Mouse (Mus musculus): Measurements from ENCODE around the gene Plagl2. TPM values are rescaled to one million over a fixed set of nuclear protein-coding genes. Genes with fewer than 3 reads are reported as not detected.
A peak's percentile ranks its signal among the peaks of the same experiment; 100 is the strongest.
"Not testable (repeated sequence)": the region's sequence is repeated elsewhere in the genome, so short reads cannot be mapped to it uniquely, and the experiment has no call there.

The Plagl2 gene
- 26.9 and 27.4 TPM in 2 replicates for polyA plus RNA-seq (2014; fragmentation: Nextera tagmentation; extraction: Ambion mirVana)

DNA sequence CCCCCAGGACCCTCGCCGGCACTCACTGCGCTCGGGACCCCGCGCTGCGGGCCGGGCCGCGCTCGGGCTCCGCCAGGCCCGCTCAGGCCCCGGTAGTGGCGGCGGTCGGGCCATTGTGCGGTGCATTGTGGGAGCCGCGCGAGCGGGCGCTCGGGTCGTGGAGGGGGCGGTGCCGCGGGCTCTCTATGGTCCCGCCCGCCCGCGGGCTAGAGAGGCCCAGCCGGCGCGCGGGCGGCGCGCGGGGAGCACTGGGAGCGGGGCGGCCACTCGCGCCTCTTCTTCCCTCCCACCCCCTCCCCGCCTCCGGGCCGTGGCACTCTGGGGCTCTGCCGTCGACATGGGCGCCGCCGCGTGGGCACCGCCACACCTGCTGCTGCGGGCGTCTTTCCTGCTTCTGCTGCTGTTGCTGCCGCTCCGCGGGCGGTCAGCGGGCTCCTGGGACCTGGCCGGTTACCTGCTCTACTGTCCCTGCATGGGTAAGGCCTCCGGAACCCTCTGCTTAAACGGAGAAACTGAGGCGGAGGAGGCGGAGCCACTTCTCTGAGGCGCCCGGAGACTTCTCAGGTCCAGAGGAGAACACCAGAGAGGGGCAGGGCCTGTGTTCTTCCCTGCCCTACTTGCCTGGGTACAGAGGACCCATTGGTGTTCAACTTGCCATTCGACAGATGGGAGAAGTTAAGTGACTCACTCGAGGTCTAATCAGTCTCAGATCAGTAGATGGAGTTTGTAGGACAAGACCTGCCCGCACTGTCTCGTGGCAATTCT is at the start of gene Plagl2, which contains the start of gene Pofut1:
TSS of gene Plagl2 (minus strand) at position 177 of the 765 bp plus-strand sequence.
TSS of gene Pofut1 (plus strand) at position 284 of the 765 bp plus-strand sequence.
- peak; percentile 94 for DNase-seq (ENCODE audit: low spot score)
- H3K4me3 ChIP-seq (ENCODE audit: low read depth, low read length): peak within 1 kb of the TSS; percentile 97
- under 1% methylated on average over 60 of the region's 72 CpGs for whole genome bisulfite sequencing
- no peaks in the 10 kb centered on the region for H3K9me3 ChIP-seq (replicated peaks; ENCODE audit: control insufficient read depth, low read length)
- H3K4me2 ChIP-seq (ENCODE audit: low read depth, low read length): peak within 1 kb of the TSS; percentile 87
- H3K27me3 ChIP-seq (ENCODE audit: control insufficient read depth, insufficient read depth, low read length): no peaks in the 10 kb centered on the region
- peak; percentile 95 for ATAC-seq (replicated peaks; ENCODE audit: insufficient number of reproducible peaks, low FRiP score, low TSS enrichment, low read depth)
- peak within 1 kb of the TSS; percentile 86 for H3K27ac ChIP-seq (replicated peaks; ENCODE audit: low read depth, low read length)
- no peaks in the 10 kb centered on the region for H3K36me3 ChIP-seq (replicated peaks; ENCODE audit: control insufficient read depth, insufficient read depth, low read depth, low read length)
- H3K9ac ChIP-seq (replicated peaks; ENCODE audit: low read length): peak within 1 kb of the TSS; percentile 97
- peaks cover 4% of the 10 kb centered on the region; the same call in 1 of the 2 replicates for H3K4me1 ChIP-seq (ENCODE audit: control insufficient read depth, insufficient read depth, low read length)

DNA sequence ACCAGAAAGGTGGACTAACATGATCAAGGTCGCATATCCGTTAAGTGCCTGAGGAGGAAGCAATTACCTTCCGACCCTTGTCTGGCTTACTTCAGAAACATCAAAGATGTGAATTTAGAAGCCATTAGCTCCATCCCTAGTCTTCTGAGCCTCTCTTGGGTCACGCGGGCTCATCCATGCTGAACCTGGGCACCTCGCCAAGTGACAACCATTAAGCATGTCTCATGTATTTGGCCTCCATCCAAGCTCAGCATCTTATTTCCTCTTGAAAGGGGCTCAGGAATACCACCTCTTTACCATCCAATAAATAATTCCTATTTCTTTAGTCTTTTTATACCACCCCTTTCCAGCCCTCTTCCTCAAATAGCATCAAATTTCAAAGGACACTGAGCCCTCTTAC is 46.6 kb upstream of the Plagl2 start:
- H3K4me2 ChIP-seq (ENCODE audit: low read depth, low read length): no peak overlapping the region
- H3K36me3 ChIP-seq (replicated peaks; ENCODE audit: control insufficient read depth, insufficient read depth, low read depth, low read length): no peaks in the 10 kb centered on the region
- no peaks in the 10 kb centered on the region for H3K27me3 ChIP-seq (ENCODE audit: control insufficient read depth, insufficient read depth, low read length)
- H3K9ac ChIP-seq (replicated peaks; ENCODE audit: low read length): no peak overlapping the region
- H3K9me3 ChIP-seq (replicated peaks; ENCODE audit: control insufficient read depth, low read length): no peaks in the 10 kb centered on the region
- no peak for DNase-seq (ENCODE audit: low spot score)
- no peak for ATAC-seq (replicated peaks; ENCODE audit: insufficient number of reproducible peaks, low FRiP score, low TSS enrichment, low read depth)
- H3K27ac ChIP-seq (replicated peaks; ENCODE audit: low read depth, low read length): no peak overlapping the region
- 69% methylated on average over 6 of the region's 6 CpGs for WGBS
- no peak overlapping the region for H3K4me3 ChIP-seq (ENCODE audit: low read depth, low read length)
- H3K4me1 ChIP-seq (ENCODE audit: control insufficient read depth, insufficient read depth, low read length): no peaks in the 10 kb centered on the region

- H3K4me1 ChIP-seq (ENCODE audit: control insufficient read depth, insufficient read depth, low read length): no peaks in the 10 kb centered on the region
- DNase-seq (ENCODE audit: low spot score): no peak
- no peak overlapping the region for H3K4me3 ChIP-seq (ENCODE audit: low read depth, low read length)
- no peak overlapping the region for H3K4me2 ChIP-seq (ENCODE audit: low read depth, low read length)
- H3K27me3 ChIP-seq (ENCODE audit: control insufficient read depth, insufficient read depth, low read length): no peaks in the 10 kb centered on the region
- H3K9me3 ChIP-seq (replicated peaks; ENCODE audit: control insufficient read depth, low read length): no peaks in the 10 kb centered on the region
- H3K36me3 ChIP-seq (replicated peaks; ENCODE audit: control insufficient read depth, insufficient read depth, low read depth, low read length): no peaks in the 10 kb centered on the region
- no peak for ATAC-seq (replicated peaks; ENCODE audit: insufficient number of reproducible peaks, low FRiP score, low TSS enrichment, low read depth)
- H3K9ac ChIP-seq (replicated peaks; ENCODE audit: low read length): no peak overlapping the region
- WGBS: 79% methylated on average over 4 of the region's 4 CpGs
- H3K27ac ChIP-seq (replicated peaks; ENCODE audit: low read depth, low read length): no peak overlapping the region
Observed at GRCm38 (mm10) chr2:153286524-153286923, 45.3 kb upstream of the Plagl2 start.

GRCm38 (mm10) chr2:153283919-153284318 is 42.7 kb upstream of the Plagl2 start:
- no peaks in the 10 kb centered on the region for H3K9me3 ChIP-seq (replicated peaks; ENCODE audit: control insufficient read depth, low read length)
- no peaks in the 10 kb centered on the region for H3K36me3 ChIP-seq (replicated peaks; ENCODE audit: control insufficient read depth, insufficient read depth, low read depth, low read length)
- ATAC-seq (replicated peaks; ENCODE audit: insufficient number of reproducible peaks, low FRiP score, low TSS enrichment, low read depth): no peak
- no peak overlapping the region for H3K4me2 ChIP-seq (ENCODE audit: low read depth, low read length)
- no peaks in the 10 kb centered on the region for H3K27me3 ChIP-seq (ENCODE audit: control insufficient read depth, insufficient read depth, low read length)
- H3K4me3 ChIP-seq (ENCODE audit: low read depth, low read length): no peak overlapping the region
- H3K27ac ChIP-seq (replicated peaks; ENCODE audit: low read depth, low read length): no peak overlapping the region
- WGBS: 88% methylated on average over 6 of the region's 6 CpGs
- H3K4me1 ChIP-seq (ENCODE audit: control insufficient read depth, insufficient read depth, low read length): no peaks in the 10 kb centered on the region
- no peak overlapping the region for H3K9ac ChIP-seq (replicated peaks; ENCODE audit: low read length)
- DNase-seq (ENCODE audit: low spot score): no peak

- ATAC-seq (replicated peaks; ENCODE audit: insufficient number of reproducible peaks, low FRiP score, low TSS enrichment, low read depth) (no peak), DNase-seq (ENCODE audit: low spot score) (no peak)
- no peak overlapping the region for H3K9ac ChIP-seq (replicated peaks; ENCODE audit: low read length)
- 86% methylated on average over 5 of the region's 5 CpGs for WGBS
- H3K9me3 ChIP-seq (replicated peaks; ENCODE audit: control insufficient read depth, low read length): no peaks in the 10 kb centered on the region
- H3K4me3 ChIP-seq (ENCODE audit: low read depth, low read length): no peak overlapping the region
- no peaks in the 10 kb centered on the region for H3K36me3 ChIP-seq (replicated peaks; ENCODE audit: control insufficient read depth, insufficient read depth, low read depth, low read length)
- no peaks in the 10 kb centered on the region for H3K4me1 ChIP-seq (ENCODE audit: control insufficient read depth, insufficient read depth, low read length)
- no peak overlapping the region for H3K27ac ChIP-seq (replicated peaks; ENCODE audit: low read depth, low read length)
- no peak overlapping the region for H3K4me2 ChIP-seq (ENCODE audit: low read depth, low read length)
- no peaks in the 10 kb centered on the region for H3K27me3 ChIP-seq (ENCODE audit: control insufficient read depth, insufficient read depth, low read length)
Observed at GRCm38 (mm10) chr2:153278357-153278756, 37.1 kb upstream of the Plagl2 start.

DNA sequence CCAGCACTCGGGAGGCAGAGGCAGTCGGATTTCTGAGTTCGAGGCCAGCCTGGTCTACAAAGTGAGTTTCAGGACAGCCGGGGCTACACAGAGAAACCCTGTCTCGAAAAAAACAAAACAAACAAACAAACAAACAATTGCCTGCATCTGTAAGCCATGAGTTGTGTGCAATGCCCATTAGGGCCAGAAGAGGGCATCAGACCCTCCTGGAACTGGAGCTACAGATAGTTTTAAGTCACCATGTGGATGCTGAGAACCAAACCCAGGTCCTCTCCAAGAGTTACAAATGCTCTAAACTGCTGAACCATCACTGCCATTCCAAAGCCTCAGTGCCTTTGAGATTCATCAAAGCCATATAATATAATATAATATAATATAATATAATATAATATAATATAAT is 35.6 kb upstream of the Plagl2 start:
- not testable (repeated sequence) for DNase-seq (ENCODE audit: low spot score); H3K4me1 ChIP-seq (ENCODE audit: control insufficient read depth, insufficient read depth, low read length); H3K9ac ChIP-seq (replicated peaks; ENCODE audit: low read length); H3K4me3 ChIP-seq (ENCODE audit: low read depth, low read length); H3K27me3 ChIP-seq (ENCODE audit: control insufficient read depth, insufficient read depth, low read length); H3K27ac ChIP-seq (replicated peaks; ENCODE audit: low read depth, low read length); H3K9me3 ChIP-seq (replicated peaks; ENCODE audit: control insufficient read depth, low read length); ATAC-seq (replicated peaks; ENCODE audit: insufficient number of reproducible peaks, low FRiP score, low TSS enrichment, low read depth); H3K36me3 ChIP-seq (replicated peaks; ENCODE audit: control insufficient read depth, insufficient read depth, low read depth, low read length); H3K4me2 ChIP-seq (ENCODE audit: low read depth, low read length)
- 92% methylated on average over 5 of the region's 5 CpGs for WGBS

GRCm38 (mm10) chr2:153276440-153276839 is 35.2 kb upstream of the Plagl2 start:
- no peaks in the 10 kb centered on the region for H3K27me3 ChIP-seq (ENCODE audit: control insufficient read depth, insufficient read depth, low read length)
- no peaks in the 10 kb centered on the region for H3K9me3 ChIP-seq (replicated peaks; ENCODE audit: control insufficient read depth, low read length)
- H3K4me1 ChIP-seq (ENCODE audit: control insufficient read depth, insufficient read depth, low read length): no peaks in the 10 kb centered on the region
- H3K4me3 ChIP-seq (ENCODE audit: low read depth, low read length): no peak overlapping the region
- 83% methylated on average over 8 of the region's 8 CpGs for WGBS
- no peak overlapping the region for H3K4me2 ChIP-seq (ENCODE audit: low read depth, low read length)
- ATAC-seq (replicated peaks; ENCODE audit: insufficient number of reproducible peaks, low FRiP score, low TSS enrichment, low read depth) (no peak), DNase-seq (ENCODE audit: low spot score) (no peak)
- H3K9ac ChIP-seq (replicated peaks; ENCODE audit: low read length): no peak overlapping the region
- no peak overlapping the region for H3K27ac ChIP-seq (replicated peaks; ENCODE audit: low read depth, low read length)
- no peaks in the 10 kb centered on the region for H3K36me3 ChIP-seq (replicated peaks; ENCODE audit: control insufficient read depth, insufficient read depth, low read depth, low read length)

DNA sequence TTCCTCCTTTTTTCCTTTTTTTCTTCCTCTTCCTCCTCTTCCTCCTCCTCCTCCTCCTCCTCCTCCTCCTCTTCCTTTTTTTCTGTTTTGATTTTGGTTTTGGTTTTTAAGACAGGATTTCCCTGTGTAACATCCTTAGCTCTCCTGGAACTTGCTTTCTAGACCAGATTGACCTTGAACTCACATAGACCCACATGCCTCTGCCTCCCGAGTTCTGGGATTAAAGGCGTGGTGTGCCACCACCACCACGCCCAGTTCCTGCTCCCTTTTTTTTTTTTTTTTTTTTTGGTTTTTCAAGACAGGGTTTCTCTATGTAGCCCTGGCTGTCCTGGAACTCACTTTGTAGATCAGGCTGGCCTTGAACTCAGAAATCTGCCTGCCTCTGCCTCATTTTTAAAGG is 34.4 kb upstream of the Plagl2 start:
- WGBS: 72% methylated on average over 3 of the region's 3 CpGs
- H3K9ac ChIP-seq (replicated peaks; ENCODE audit: low read length); H3K27me3 ChIP-seq (ENCODE audit: control insufficient read depth, insufficient read depth, low read length); ATAC-seq (replicated peaks; ENCODE audit: insufficient number of reproducible peaks, low FRiP score, low TSS enrichment, low read depth); DNase-seq (ENCODE audit: low spot score); H3K4me1 ChIP-seq (ENCODE audit: control insufficient read depth, insufficient read depth, low read length); H3K9me3 ChIP-seq (replicated peaks; ENCODE audit: control insufficient read depth, low read length); H3K36me3 ChIP-seq (replicated peaks; ENCODE audit: control insufficient read depth, insufficient read depth, low read depth, low read length); H3K27ac ChIP-seq (replicated peaks; ENCODE audit: low read depth, low read length); H3K4me3 ChIP-seq (ENCODE audit: low read depth, low read length); H3K4me2 ChIP-seq (ENCODE audit: low read depth, low read length): not testable (repeated sequence)

All from embryonic facial prominence, embryonic 11.5 days (tissue).